Mouse (Mus musculus) lung, postnatal 36 days (tissue): Measurements from ENCODE around the gene Tmprss9.

Source experiments
- DNase-seq: peaks from one replicate; pipeline ENCODE4 v3.0.0; 2022; ENCODE audit warnings: mixed read lengths

The Tmprss9 gene

GRCm38 (mm10) chr10:80917336-80917778, 45.7 kb downstream of the Tmprss9 start:
- peak; percentile 40 for DNase-seq

- DNase-seq: peak; percentile 77
Measured at GRCm38 (mm10) chr10:80917779-80918434, 46.3 kb downstream of the Tmprss9 start, which contains the start of gene Lmnb2. Gene Lmnb2, minus strand, starts transcription at chr10:80918245.

GRCm38 (mm10) chr10:80921923-80922322, 50.3 kb downstream of the Tmprss9 start:
- peak; percentile 70 for DNase-seq

GRCm38 (mm10) chr10:80925472-80925871, 53.8 kb downstream of the Tmprss9 start:
- no peak for DNase-seq

- DNase-seq: peak; percentile 96
Measured at GRCm38 (mm10) chr10:80928586-80929298, 57.1 kb downstream of the Tmprss9 start.

GRCm38 (mm10) chr10:80929299-80930226, 57.9 kb downstream of the Tmprss9 start, which contains the start of gene Gadd45b:
Gene Gadd45b, plus strand, starts transcription at chr10:80930073.
- peak; percentile 99 for DNase-seq

GRCm38 (mm10) chr10:80930361-80931152, 58.9 kb downstream of the Tmprss9 start:
- peak; percentile 47 for DNase-seq

- DNase-seq: peak; percentile 42
Measured at GRCm38 (mm10) chr10:80931153-80931671, 59.6 kb downstream of the Tmprss9 start.

GRCm38 (mm10) chr10:80931695-80932094, 60.0 kb downstream of the Tmprss9 start:
- DNase-seq: no peak

- DNase-seq: peak; percentile 68
Measured at GRCm38 (mm10) chr10:80932206-80932605, 60.6 kb downstream of the Tmprss9 start.

GRCm38 (mm10) chr10:80932700-80933420, 61.2 kb downstream of the Tmprss9 start:
- peak; percentile 37 for DNase-seq

GRCm38 (mm10) chr10:80933421-80933979, 61.9 kb downstream of the Tmprss9 start:
- peak; percentile 79 for DNase-seq

- DNase-seq: peak; percentile 51
Measured at GRCm38 (mm10) chr10:80934136-80934985, 62.7 kb downstream of the Tmprss9 start.

- DNase-seq: no peak
Measured at GRCm38 (mm10) chr10:80935241-80935640, 63.6 kb downstream of the Tmprss9 start.

GRCm38 (mm10) chr10:80935698-80936097, 64.0 kb downstream of the Tmprss9 start:
- DNase-seq: no peak

- peak; percentile 82 for DNase-seq
Measured at GRCm38 (mm10) chr10:80936135-80936809, 64.6 kb downstream of the Tmprss9 start.

GRCm38 (mm10) chr10:80936810-80937164, 65.1 kb downstream of the Tmprss9 start:
- DNase-seq: no peak

- DNase-seq: peak; percentile 95
Measured at GRCm38 (mm10) chr10:80937646-80938045, 66.0 kb downstream of the Tmprss9 start.
